Mouse (Mus musculus) right cerebral cortex, postnatal 10 days (tissue): ENCODE data around the gene 4930451I11Rik.

Experiments
- DNase-seq, 2 experiments: peaks; one replicate each; pipeline ENCODE4 v3.0.0; 2021; ENCODE audit warnings: low spot score in 2 of 2

Gene 4930451I11Rik

DNA sequence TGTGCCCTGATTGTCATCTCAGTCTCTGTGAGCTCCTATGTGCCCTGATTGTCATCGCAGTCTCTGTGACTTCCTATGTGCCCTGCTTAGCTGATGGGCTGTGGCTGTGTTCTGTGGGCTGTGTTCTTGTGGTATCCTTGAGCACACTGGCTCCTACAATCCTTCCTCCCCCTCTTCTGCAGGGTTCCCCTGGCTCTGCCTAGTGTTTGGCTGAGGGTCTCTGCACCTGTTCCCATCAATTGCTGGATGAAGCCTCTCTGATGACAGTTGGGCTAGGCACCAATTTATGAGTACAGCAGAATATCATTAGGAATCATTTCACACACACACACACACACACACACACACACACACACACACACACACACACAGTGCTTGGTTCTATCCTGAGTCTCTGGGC lies 1.9 kb upstream of the 4930451I11Rik start:
- DNase-seq = no peak

DNA sequence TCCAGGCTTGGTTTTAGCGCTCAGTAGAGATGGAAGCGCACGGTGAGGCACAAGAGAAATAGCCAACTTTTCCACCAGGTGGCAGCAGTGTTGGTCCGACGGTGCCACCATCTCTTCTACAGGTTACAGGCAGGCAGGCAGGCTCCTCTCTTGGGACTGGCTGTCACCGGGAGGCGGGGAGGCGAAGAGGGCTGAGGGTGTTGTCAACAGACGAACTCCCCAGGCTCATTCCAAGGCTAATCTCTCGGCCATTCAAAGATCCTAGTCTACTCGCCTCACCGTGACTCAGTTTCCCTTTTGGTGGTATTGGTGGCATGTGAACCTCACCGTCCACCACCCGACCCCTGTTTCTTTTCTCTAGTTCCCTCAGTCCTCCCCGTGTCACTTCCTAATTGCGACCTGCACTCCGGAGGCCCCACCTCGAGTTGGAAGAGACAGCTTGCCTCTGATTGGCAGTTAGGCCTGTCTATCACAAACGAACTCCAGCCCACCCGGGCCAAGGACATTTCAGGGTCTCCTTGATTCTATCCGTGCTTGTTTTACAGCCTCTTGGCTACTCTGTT lies 678 bp upstream of the 4930451I11Rik start:
- DNase-seq = peak; percentile 85 to 86

DNA sequence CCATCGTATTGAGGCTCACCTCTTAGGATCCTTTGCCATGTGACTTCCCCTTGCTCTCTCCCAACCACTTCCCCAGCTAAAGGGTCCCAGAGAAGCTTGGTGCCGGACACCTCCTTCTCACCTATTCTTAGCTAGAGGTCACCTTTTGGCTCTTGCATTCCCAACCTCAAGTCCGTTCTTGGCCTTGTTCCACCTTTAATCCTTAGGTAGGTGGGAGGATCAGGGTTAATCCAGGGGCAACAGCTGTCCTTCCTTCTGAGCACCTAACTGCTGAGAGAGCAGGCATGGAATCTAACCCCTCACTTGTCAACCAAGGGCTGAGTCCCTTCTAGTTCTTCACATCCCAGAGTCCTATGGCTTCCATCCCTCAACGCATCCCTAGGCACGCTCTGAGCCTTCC lies 5.5 kb downstream of the 4930451I11Rik start:
- no peak for DNase-seq

DNA sequence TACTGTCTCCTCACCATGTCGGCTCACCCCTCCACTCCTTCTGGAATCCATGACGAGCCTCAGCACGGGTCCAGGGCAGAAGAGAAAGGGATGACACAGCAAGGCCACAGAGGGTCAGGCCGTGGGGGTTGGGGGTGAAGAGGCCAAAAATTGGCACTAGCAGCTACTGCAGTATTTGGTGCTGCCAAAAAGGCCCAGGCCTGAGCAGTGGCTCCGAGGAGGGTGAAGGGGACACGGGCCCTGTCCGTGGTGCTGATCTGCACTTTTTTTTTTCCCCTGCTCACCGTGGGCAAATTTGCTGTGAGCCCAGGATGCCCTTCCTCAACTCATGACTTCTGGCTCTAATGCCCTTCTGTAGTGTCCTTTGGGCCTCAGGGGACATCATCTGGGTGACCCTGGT lies 6.0 kb downstream of the 4930451I11Rik start:
- DNase-seq = no peak

DNA sequence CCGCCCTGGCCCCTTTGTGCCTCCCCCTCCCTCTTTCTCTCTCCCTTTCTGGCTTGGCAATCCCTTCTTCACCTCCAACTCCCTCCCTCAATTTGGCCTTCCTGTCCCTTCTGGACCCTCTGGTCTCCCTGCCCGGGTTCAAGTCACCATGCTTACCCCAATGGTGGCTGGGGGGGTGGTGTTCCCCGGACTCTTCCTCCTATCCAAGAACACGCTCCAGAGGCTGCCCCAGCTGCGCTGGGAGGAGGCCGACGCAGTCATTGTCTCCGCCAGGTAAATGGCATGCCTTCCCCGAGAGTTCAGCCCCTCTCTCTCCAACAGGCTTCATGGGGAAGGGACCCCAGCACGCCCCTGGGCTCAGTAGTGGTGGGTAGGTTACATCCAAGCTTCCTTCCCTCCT lies 7.5 kb downstream of the 4930451I11Rik start:
- DNase-seq = no peak

DNA sequence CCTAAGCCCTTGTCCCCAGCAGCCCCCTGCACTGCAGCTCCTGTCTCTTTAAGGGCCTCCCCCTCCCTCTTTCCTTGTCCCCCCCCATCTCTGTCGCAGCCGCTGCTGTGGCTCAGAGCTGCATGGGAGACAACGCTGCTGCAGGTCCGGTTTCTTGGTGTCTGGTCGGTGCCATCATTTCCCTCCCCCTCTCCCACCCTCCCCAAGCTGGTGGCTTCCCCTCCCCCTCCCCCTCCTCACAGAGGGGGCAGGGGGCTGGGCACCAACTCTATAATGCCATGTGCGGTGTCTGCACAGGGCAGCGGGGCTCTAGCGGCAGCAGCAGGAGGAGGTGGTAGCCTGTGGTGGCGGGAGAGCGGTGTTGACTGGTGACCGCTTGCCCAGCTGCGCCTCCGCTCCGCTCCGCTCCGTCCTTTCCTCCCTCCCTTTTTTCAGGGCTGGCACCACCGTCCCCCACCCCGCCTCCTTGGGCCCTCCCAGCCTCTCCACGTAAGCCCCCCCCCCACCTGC lies 8.2 kb downstream of the 4930451I11Rik start:
- DNase-seq = peak; percentile 67 to 69

DNA sequence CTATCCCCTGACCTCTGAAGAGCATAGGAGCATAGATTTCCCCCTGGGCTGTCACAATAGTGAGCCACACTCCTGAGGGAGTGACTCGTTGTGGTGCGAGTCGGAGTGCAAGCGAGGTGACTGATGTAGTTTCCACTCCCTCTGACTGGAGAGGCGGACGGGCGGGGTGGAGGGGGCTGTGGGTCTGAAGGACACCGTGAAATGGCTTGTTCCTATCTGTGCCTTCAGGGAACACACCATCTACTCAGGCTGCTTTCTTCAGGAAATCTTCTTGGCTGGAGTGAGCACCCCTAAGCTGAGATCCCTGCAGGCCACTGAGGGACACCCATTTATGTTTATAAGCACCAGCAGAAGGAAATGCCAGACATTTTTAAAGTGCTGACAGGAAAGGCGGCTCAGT lies 8.7 kb downstream of the 4930451I11Rik start:
- peak in 1 of 2 experiments; percentile 43 for DNase-seq

DNA sequence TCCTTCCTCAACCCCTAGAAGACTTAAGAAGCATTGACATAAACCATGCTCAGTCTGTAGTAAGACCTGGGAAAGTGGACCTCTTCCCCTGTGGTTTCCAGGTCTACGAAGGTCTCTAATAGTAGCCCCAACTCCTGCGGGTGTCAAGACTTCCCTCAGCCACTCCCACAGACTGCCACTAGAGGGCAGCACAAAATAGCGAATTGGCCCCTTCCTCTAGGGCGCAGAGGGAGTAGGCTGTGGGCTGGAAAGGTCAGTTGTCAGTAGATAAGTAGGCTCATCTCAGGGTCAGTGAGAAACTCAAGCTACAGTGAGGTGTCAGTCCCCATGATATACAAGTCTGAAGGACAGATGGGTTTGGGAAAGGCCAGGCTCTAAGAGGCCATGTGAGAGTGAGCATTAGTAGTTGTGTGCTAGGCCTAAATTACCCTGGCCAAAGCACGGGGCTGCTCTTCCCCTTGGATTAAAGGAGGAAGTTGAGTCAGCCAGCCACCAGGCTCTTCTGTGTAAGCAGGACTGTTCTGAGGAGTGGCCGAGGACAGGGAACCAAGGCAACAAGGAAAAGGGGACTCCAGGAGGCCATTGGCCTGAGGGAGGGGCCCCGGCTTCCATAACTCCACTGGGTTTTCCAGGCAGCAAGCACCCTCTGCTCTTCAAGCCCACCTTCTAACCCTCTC lies 9.5 kb downstream of the 4930451I11Rik start:
- peak; percentile 69 to 86 for DNase-seq

DNA sequence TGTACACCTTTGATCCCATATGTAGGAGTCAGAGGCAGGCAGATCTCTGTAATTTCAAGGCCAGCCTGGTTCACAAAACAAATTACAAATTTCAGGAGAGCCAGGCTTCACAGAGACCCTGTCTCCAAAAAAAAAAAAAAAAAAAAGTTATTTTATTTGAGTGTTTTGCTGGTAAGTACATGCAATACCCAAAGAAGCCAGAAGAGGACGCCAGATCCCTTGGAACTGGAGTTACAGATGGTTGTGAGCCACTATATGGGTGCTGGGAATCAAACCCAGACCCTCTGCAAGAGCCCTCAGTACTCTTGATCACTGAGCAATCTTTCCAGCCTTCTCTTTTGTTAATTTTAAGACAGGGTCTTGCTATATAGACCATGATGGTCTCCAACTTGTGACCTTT lies 12.6 kb downstream of the 4930451I11Rik start:
- DNase-seq = no peak

DNA sequence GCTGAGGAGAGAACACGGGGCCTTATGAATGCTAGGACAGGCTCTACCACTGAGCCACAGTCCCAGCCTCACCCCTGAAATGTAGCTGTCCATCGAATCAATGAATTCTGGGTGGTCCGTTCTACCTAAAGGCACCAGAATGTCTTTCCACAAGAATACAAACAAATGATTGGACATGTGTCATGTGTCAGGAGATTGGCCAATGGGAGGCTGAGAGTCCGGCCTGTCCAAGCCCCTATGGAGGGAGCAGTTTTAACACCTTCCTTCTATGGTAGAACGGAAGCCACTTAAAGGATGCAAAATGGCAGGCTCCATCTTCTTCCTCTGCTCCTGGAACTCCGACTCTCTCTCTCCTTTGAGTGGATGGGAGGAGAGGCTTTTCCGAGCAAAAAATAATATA lies 13.8 kb downstream of the 4930451I11Rik start:
- DNase-seq = no peak

DNA sequence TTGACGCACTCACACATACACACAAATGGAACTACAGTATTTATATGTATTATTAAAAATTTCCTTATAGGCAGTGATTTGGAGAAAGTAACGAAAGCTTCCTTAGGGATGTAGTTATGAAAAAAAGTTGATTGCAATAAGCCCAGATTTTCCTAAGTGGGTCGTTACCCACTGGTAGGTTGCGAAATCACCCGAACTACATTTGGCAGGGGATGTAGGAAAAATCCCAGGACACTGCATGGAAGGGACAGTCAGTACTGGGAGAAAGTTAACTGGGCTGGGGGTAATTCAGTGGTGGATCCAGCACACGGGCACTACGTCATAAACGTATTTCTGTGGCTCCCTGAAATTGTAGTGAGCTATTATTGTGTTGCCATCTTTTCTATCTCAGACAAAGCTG lies 14.9 kb downstream of the 4930451I11Rik start:
- DNase-seq = no peak

DNA sequence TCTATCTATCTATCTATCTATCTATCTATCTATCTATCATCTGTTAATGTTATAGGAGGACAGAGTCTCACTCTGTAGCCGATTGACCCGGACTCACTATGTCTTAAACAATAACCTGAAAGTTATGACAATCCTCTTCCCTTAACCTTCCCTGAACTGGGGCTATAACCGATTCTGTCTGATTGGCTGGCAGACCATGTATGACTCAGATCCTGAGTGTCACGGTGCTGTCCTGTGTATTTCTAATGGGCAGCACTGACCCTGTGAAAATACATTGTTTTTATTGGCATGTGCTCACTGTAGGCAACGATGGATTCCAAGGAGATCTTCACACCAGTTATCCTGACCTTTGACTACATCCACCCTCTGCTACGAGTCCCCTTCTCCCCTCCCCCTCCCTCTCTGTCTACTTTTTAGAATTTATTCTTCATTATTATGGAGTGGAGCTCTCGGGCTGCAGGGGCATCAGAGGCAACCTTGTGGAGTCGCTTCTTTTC lies 15.7 kb downstream of the 4930451I11Rik start:
- no peak for DNase-seq

DNA sequence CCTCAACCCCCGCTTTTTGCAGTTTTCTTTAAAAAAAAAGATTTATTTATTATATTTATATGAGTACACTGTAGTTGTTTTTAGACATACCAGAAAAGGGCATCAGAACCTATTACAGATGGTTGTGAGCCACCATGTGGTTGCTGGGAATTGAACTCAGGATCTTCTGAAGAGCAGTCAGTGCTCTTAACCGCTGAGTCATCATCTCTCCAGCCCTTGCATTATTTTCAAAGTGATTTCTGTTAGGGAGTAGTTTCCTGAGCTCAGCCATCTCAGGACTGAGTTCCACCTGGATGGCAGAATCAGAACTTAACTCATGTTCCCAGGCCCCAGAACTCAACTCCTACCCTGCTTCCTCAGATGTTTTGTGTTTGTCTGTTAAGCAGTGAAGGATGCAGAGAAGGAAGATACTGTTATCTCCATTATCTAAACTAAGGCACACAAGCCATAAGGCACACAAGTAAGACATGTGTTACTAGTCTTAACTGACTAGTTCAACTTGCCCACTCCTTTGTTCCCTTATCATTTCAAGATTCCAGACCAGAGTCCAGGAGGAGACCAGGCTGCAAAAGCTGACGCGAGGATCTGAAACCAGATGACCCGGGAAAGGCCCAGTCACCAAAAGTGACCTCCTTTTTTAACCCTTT lies 21.6 kb downstream of the 4930451I11Rik start:
- no peak for DNase-seq

DNA sequence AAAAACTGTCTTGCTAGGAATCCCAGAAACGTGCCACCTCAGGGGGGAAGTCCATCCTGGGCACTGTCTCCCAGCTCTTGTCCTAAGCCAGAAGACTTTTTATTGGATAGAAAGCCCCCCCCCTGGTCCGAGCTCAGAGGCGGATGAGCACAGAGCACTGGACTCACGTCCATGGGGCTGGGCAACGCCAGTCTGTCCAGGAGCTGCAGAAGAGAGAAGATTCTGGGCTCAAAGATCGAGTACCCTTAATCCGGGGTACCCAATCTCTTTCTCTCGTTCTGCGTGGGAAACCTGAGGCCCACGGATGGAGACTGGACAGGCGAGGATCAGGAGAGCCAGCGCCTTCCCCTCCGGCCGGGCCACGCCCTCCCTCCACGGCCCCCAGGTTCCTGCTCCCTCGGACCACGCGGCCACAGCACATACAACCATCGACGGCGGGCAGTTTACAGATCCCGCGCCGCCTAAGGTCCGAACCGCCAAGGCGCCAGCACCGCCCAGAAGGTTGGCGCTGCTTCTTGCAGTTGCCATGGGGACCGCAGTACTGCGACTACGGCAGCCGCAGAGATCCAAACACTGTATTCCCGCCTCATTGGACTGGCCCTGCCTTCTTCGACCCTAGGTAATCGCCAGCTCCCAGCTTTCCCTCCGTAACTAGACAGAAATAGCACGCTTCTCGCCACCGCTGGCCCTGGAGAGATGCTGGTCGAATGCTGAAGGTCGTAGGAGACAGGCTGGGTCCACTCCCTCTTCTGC lies 22.6 kb downstream of the 4930451I11Rik start:
- DNase-seq = peak; percentile 92 to 94

DNA sequence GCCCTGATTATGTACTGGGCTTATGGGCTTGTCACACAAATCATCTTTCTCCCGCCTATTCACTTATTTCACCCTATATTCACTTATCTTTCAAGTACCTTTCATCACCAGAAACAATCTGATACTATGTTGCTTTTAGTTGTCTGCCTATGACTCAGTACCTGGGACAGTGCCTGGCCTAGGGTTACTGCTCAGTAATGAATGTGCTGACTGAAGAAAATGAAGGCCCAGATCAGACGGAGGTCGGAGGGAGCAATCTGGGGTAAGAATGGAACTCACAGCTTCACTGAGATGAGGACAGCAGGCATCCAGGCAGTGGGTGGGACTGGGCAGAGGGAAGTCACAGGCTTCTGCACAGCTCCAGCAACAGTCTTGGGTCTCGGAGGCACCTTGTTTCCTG lies 24.0 kb downstream of the 4930451I11Rik start:
- no peak for DNase-seq

DNA sequence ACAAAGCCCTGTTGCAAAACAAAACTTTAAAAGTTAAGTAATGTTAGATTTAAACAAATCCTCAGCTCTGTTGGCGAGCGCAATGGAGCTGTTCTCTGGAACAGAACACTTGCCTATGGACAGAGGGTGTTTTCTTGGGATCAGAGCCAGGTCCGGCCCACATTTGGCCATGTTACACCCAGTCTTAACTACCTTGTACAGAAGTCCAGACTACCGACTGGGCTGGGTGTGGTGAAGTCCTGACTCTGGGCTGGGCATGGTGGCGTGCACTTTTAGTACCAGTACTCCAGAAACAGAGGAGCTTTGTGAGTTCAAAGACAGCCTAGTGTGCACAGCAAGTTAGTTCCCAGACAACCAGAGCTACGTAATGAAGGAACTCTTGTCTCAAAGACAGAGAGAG lies 24.5 kb downstream of the 4930451I11Rik start:
- no peak for DNase-seq

DNA sequence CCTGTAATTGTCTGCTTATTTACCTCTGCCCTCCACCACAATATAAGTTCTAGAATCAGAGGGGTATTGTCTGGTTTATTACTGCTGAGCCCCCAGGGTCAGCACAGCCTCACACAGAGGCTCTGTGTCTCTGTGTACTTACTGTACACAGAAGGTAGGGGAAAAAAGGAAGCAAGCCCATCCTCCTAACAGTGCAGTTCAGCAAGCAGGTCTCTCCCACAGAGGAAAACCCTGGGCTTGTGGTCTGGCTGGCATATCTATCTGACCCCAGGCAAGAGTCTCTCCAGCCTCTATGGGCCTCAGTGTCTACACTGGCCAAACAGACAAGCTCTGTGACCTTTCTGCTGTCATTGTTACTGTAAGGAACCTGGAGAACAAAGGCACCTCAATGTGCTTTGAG lies 27.7 kb downstream of the 4930451I11Rik start:
- DNase-seq = no peak

DNA sequence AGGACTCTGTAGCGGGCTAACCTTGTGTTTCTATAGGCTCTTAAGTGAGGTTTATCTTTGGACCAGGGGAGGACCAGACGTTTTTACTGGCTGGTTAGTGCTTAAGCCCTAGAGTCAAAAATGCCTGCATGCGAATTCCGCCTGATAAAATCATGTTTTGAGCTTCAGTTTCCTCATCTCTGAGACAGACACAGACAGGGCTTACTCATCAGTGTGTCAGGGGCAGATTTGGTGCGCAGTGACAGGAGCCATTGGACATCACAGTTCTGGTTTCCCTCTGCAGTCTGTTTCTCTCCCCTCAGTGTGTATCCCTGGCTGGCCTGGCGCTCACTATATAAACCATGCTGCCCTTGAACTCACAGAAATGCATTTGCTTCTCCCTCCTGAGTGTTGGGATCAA lies 28.3 kb downstream of the 4930451I11Rik start:
- DNase-seq = no peak

DNA sequence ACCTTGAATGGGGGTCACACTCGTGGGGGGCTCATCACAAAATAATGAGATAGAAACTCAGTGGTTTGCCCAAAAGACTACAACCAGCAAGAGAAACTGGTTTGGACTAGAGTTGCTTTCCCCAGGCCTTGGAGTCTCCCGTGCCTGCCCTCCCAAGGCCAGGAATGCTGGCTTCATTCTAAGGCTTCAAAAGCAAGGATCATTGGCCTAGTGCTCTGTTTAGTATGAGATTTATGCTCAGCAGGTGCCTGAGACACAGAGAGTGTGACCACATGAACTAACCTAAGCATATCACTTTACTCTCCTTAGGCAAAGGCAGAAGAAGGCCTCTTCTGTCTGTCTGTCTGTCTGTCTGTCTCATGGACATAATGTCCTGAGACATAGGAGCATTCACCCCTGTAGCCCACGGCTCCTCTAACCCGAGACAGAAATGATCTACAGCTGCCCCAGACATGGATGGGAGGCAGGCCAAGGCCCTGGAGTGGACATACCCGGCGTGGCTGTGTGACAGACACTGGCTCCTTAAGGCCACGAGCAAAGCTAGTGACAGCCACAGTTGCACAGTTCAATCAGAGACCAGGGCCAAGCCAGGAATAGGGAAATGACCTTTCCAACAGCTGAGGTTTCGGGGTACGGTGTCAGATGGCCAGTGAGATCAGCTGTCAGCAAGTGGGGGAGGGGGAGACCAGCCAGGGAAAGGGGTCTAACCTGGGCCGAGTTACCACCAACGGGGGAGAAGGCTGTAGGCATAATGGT lies 29.1 kb downstream of the 4930451I11Rik start:
- no peak for DNase-seq

DNA sequence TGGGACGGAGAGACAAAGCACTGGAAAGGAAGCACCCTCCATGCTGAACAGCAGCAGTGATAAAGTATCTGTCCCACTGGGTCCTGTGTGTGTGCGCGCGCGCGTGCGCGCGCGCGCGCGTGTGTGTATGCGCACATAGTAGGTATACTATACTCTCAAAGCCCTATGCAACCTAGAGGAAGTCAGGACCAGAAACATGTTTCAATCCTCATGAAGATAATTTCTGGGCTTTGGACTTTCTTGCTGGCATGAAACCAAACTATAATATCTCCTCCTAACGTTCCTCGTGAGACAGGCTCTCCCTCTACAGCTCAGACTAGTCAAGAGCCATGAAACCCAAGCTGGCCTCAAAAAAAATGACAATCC lies 30.4 kb downstream of the 4930451I11Rik start:
- no peak for DNase-seq

DNA sequence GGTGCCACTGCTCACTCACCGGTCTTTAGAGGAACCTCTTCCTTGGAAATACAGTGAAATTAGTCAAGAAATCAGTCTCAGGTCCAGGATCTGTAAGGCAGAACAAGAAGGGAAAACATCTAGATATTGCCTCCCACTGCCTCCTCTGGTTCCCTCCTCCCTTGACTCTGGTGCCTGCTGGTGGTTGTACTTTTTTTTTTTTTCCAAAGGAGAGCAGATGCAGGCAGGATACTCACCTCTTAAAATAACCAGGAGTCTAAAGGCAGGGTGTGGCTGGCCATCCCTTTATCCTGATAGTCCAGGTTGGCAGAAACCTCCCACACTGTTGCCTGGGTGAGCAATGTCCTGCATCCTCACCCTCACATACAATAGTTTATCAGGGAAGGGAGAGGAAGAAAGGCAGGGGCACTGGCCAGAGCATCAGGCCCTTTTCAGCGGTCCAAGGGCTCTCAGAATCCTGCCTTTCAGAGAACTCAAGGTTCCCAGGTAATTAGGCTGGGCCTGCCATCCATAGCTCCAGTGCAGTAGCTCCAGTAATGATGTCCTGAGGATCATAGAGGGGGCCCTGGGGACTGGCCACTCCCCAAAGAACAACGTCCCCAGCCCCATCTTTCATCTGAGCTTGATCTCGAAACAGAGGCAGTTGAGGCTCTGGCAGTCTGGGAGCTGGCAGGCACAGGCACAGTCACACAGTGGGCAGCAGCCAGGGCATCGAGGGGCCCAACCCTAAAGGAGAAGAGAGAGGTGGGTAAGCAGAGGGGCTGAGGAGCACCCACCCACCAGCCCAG lies 31.0 kb downstream of the 4930451I11Rik start:
- peak in 1 of 2 experiments; percentile 44 for DNase-seq
